In the genomic region with DNA sequence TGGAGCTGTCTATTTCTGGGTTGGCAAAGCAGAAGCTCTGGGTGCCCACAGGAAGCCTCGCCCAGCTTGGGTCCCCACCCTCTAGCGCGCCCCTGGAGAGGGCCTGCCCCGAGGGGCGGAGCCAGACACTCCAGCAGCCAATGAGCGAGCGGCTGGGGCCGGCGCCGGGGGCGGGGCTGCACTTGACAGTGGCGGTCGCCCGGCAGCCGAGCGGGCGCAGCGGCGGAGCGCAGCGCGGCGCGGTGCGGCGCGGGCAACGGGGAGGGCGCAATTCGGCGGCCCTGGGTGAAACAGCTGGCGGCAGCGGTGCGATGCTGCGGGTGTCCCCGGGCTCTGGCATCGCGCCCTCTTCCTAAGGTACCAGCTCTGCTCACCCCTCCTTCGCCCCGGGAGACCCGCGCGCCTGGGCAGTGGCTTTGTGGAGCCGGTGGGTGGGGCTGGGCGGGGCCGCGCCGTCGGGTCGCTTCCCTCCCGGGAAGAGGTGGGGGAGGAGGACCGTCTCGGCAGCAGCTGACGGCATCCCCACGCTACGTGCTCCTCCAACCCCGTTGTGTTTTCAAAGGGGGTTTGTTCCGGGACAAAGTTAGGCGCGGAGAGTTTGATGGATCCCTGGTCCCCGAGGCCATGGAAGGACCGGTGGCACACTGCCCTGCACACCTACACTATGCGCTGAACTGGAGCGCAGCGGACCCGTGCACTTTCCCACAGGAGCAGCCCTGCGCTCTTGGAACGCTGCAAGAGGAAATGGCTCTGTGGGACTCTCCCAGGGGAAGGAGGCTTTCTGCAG, we compare ENCODE assay signal across 8 mouse cellular contexts. TPM values are rescaled to one million over a fixed set of nuclear protein-coding genes. Genes with fewer than 3 reads are reported as not detected.
DNase-seq lines count a peak whose midpoint lies in the region; ATAC-seq lines count a peak whose summit lies in the region.

TSS of gene Fry (plus strand) at position 191 of the 787 bp plus-strand sequence.

- intact Hi-C loops in gastrocnemius, postnatal 14 days (cut with DNase I; ENCODE audit: low total_unique reads): no loop called here

- ATAC-seq in inflammation-experienced regulatory T-cells, adult 6 months: peak; percentile 97

- H3K4me1 ChIP-seq in megakaryocyte, embryonic 14.5 days: peaks cover 62% of the 10 kb centered on the region

- peak; percentile 88 to 91 for DNase-seq in adrenal gland, adult 18-20 months (ENCODE audit: low spot score in 2 of 2)
- peak; percentile 87 for DNase-seq in embryo, embryonic 10.5 days (ENCODE audit: low spot score)
- DNase-seq in gastrocnemius, postnatal 14 days: peak; percentile 95
- DNase-seq in left cerebral cortex, adult 9 months (ENCODE audit: low spot score in 2 of 2): peak; percentile 86 to 94
- DNase-seq in right cerebral cortex, adult 2 months (ENCODE audit: low spot score in 2 of 2): peak; percentile 95
- DNase-seq in urinary bladder, postnatal 10 days (ENCODE audit: low spot score): peak; percentile 76

- H3K4me3 ChIP-seq in megakaryocyte, embryonic 14.5 days (replicated peaks): peak within 1 kb of the TSS; percentile 96

- H3K27me3 ChIP-seq in megakaryocyte, embryonic 14.5 days (replicated peaks): no peaks in the 10 kb centered on the region

- H3K9me3 ChIP-seq in megakaryocyte, embryonic 14.5 days: peaks cover 8% of the 10 kb centered on the region

- H3K36me3 ChIP-seq in megakaryocyte, embryonic 14.5 days (replicated peaks; ENCODE audit: low read length): peaks cover 21% of the 10 kb centered on the region

RNA-seq across cellular contexts. Expression of gene Fry, which starts in this region (rescaled TPM):
- total RNA-seq in adrenal gland, adult 18-20 months (2021): 10 to 100 TPM; 34.4 to 45.1 TPM
- total RNA-seq in gastrocnemius, postnatal 14 days (2021): 10 to 100 TPM; 74.1 to 86.7 TPM
- polyA plus RNA-seq in inflammation-experienced regulatory T-cells, adult 6 months (2017; shearing (Covaris generic)): 10 to 100 TPM; 15.9 to 25.3 (median 22.3) TPM
- 1.5 and 3.2 TPM in 2 replicates for polyA plus RNA-seq in megakaryocyte, embryonic 14.5 days (2012; ENCODE audit: insufficient read depth, low replicate concordance)

Comparison
In these comparisons a context has a peak if more than half of its experiments do, and no peak if none do; other contexts are left out.
1. Peak in every context shown above with its lines: DNase-seq, ATAC-seq and H3K4me3 ChIP-seq.